Mouse (Mus musculus) lung, postnatal 4 days (tissue): ENCODE data around the gene Cnpy3.

ENCODE experiments used
- DNase-seq, 2 experiments: peaks; one replicate each; pipeline ENCODE4 v3.0.0; 2021

Cnpy3 gene

GRCm38 (mm10) chr17:46712442-46712841, 39.6 kb downstream of the Cnpy3 start:
- no peak for DNase-seq

GRCm38 (mm10) chr17:46711612-46712271, 40.3 kb downstream of the Cnpy3 start:
- peak; percentile 58 to 68 for DNase-seq

GRCm38 (mm10) chr17:46710959-46711597, 40.9 kb downstream of the Cnpy3 start, which contains the start of gene Pex6:
Gene Pex6, plus strand, starts transcription at chr17:46711463.
- DNase-seq, result peak; percentile 95 to 96

GRCm38 (mm10) chr17:46706375-46707089, 45.5 kb downstream of the Cnpy3 start:
- no peak for DNase-seq

- peak; percentile 98 for DNase-seq
Observed at GRCm38 (mm10) chr17:46704887-46705835, 46.9 kb downstream of the Cnpy3 start, which contains the start of gene Ppp2r5d. Gene Ppp2r5d, minus strand, starts transcription at chr17:46705111.

- DNase-seq, result no peak
Observed at GRCm38 (mm10) chr17:46703971-46704886, 47.8 kb downstream of the Cnpy3 start.

GRCm38 (mm10) chr17:46702506-46702905, 49.5 kb downstream of the Cnpy3 start:
- no peak for DNase-seq

GRCm38 (mm10) chr17:46702100-46702499, 49.9 kb downstream of the Cnpy3 start:
- no peak for DNase-seq

- DNase-seq, result no peak
Observed at GRCm38 (mm10) chr17:46701489-46701888, 50.5 kb downstream of the Cnpy3 start.

GRCm38 (mm10) chr17:46699912-46700311, 52.1 kb downstream of the Cnpy3 start:
- no peak for DNase-seq

GRCm38 (mm10) chr17:46699245-46699644, 52.8 kb downstream of the Cnpy3 start:
- DNase-seq, result no peak

GRCm38 (mm10) chr17:46698515-46698914, 53.5 kb downstream of the Cnpy3 start:
- no peak for DNase-seq

GRCm38 (mm10) chr17:46694517-46695063, 57.4 kb downstream of the Cnpy3 start:
- no peak for DNase-seq

GRCm38 (mm10) chr17:46691390-46691789, 60.6 kb downstream of the Cnpy3 start:
- DNase-seq, result no peak

- no peak for DNase-seq
Observed at GRCm38 (mm10) chr17:46690665-46691064, 61.3 kb downstream of the Cnpy3 start.

GRCm38 (mm10) chr17:46685913-46686312, 66.1 kb downstream of the Cnpy3 start:
- no peak for DNase-seq
